Mouse (Mus musculus) neural tube, embryonic 11.5 days (tissue): ENCODE data around the gene Usp21. TPM values are rescaled to one million over a fixed set of nuclear protein-coding genes. Genes with fewer than 3 reads are reported as not detected.
"Not testable (repeated sequence)": the region's sequence is repeated elsewhere in the genome, so short reads cannot be mapped to it uniquely, and the experiment has no call there.

Experiments used
- ATAC-seq: fragments of 200-750 bp; cut with Nextera tagmentation; 2 replicates; pipeline ENCODE4 v1.8.0; 2017; ENCODE audit warnings: moderate number of reproducible peaks, mild to moderate bottlenecking, moderate TSS enrichment, moderate library complexity; ENCODE audit not compliant: insufficient read depth, low FRiP score, low TSS enrichment
- DNase-seq: peaks from one replicate; pipeline ENCODE4 v3.0.0-alpha.2; 2015; ENCODE audit warnings: low spot score
- H3K27ac ChIP-seq: fragments of 300-500 bp; sonication (generic); 2 replicates; pipeline ENCODE4 v1.5.1; 2014; ENCODE audit warnings: low read depth, mild to moderate bottlenecking, low read length
- H3K27me3 ChIP-seq: fragments of 300-500 bp; sonication (generic); 2 replicates; pipeline ENCODE4 v1.6.1; 2014; ENCODE audit warnings: mild to moderate bottlenecking, low read length, mixed read lengths; ENCODE audit not compliant: control insufficient read depth, insufficient read depth
- H3K36me3 ChIP-seq: fragments of 300-500 bp; sonication (generic); 2 replicates; pipeline ENCODE4 v1.6.1; 2014; ENCODE audit warnings: mild to moderate bottlenecking, low read length, moderate library complexity, mixed read lengths; ENCODE audit not compliant: control insufficient read depth, insufficient read depth
- H3K4me1 ChIP-seq: fragments of 300-500 bp; sonication (generic); 2 replicates; pipeline ENCODE4 v1.6.1; 2014; ENCODE audit warnings: low read length, mixed read lengths; ENCODE audit not compliant: control insufficient read depth, insufficient read depth
- H3K4me2 ChIP-seq: fragments of 300-500 bp; sonication (generic); 2 replicates; pipeline ENCODE4 v1.6.1; 2014; ENCODE audit warnings: low read depth, mild to moderate bottlenecking, moderate library complexity
- H3K4me3 ChIP-seq: fragments of 300-500 bp; sonication (generic); 2 replicates; pipeline ENCODE4 v1.5.1; 2014; ENCODE audit warnings: low read depth, low read length
- H3K9ac ChIP-seq: fragments of 300-500 bp; sonication (generic); 2 replicates; pipeline ENCODE4 v1.6.1; 2014; ENCODE audit warnings: mild to moderate bottlenecking, low read length
- H3K9me3 ChIP-seq: fragments of 300-500 bp; sonication (generic); 2 replicates; pipeline ENCODE4 v1.6.1; 2016; ENCODE audit warnings: low read length; ENCODE audit not compliant: control insufficient read depth
- WGBS: fragments of 180-500 bp; shearing (Covaris S2); extraction: QIAGEN DNeasy Blood & Tissue Kit; methylation state at CpG from one replicate; pipeline ENCODE4 v1.1.7; 2014; 5-methylcytosine and 5-hydroxymethylcytosine counted together
- polyA plus RNA-seq: library from polyadenylated mRNA; unstranded; fragments of >200 nt; fragmentation: Nextera tagmentation; extraction: Ambion mirVana; gene quantifications from 2 replicates; pipeline ENCODE4 v1.2.1, GENCODE M21; 2014

Usp21 gene
- polyA plus RNA-seq, 1 experiment from 2014 or later, result 104 TPM

DNA sequence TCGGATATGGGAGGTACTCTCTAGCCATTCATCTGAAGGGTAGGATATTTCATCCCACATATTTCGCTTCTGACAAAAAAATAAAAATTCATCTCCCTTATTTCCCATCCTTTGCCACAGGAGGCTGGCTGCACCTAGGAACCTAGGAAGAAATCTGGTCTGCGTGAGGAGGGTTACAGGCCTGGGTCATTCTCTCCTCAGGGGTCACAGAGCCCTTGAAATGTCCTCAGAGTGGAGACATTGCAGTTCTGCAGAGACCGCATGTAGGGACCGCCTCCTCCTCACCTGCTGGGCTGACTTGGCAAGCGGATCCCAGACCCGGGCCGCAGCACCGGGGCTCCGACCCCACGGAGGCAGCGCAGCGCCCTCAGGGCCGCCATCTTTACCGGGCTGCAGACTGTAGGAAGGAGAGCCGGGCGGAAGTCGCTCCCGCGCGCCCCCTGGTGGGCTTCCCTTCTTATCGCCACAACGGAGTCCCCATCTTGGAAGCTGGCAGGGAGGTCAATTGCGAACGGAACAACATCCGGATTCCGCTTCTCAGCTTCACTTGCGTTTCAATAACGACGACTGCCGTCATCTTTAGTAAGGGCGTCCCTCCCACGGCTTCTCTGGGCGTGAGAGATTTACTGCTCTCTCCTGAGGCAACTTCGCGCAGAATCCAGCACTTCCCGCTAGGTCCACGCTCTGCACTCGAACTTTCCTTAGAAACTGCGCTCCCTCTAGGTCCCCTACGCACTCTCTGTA is 40.9 kb downstream of the Usp21 start:
- 0 out of 2 replicates have a peak overlapping the region, but pooled peaks have one; percentile 42 for H3K27ac ChIP-seq
- no peaks in the 10 kb centered on the region for H3K27me3 ChIP-seq
- under 1% methylated on average over 41 of the region's 41 CpGs for WGBS
- no peaks in the 10 kb centered on the region for H3K36me3 ChIP-seq
- ATAC-seq (peak; percentile 88), DNase-seq (peak; percentile 97)
- peaks cover 30% of the 10 kb centered on the region for H3K4me1 ChIP-seq
- H3K9me3 ChIP-seq, result no peaks in the 10 kb centered on the region
- H3K4me2 ChIP-seq, result peak overlapping the region; percentile 84
- peak overlapping the region; percentile 82 for H3K4me3 ChIP-seq
- peak overlapping the region; percentile 93 for H3K9ac ChIP-seq

DNA sequence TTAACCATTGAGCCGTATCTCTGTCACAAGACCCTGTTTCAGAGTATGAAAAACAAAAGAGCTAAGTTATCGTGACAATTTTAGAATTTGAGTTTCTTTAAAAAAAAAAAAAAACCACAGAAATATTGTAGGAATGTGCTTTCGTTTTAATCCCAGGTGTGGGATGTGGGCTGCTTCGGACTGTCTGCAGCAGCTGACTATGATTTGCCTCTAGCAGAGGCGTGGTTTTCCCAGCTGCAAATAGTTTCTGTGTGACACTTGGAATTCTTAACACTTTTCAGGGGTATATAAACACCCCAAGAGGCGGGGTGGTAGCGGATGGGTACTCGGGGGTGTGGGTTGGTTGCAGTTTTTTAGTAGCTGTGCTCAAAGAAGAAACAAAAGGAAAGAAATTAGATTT is 42.4 kb downstream of the Usp21 start:
- DNase-seq (no peak), ATAC-seq (no peak)
- no peak overlapping the region for H3K9ac ChIP-seq
- no peak overlapping the region for H3K4me2 ChIP-seq
- H3K4me1 ChIP-seq, result peaks cover 17% of the 10 kb centered on the region
- no peak overlapping the region for H3K27ac ChIP-seq
- no peaks in the 10 kb centered on the region for H3K27me3 ChIP-seq
- no peaks in the 10 kb centered on the region for H3K36me3 ChIP-seq
- H3K4me3 ChIP-seq, result no peak overlapping the region; the same call in 1 of the 2 replicates
- H3K9me3 ChIP-seq, result no peaks in the 10 kb centered on the region
- WGBS, result 93% methylated on average over 8 of the region's 8 CpGs

- not testable (repeated sequence) for H3K27ac ChIP-seq, H3K9ac ChIP-seq, ATAC-seq, H3K4me3 ChIP-seq, H3K4me2 ChIP-seq, H3K27me3 ChIP-seq, H3K36me3 ChIP-seq, H3K9me3 ChIP-seq, H3K4me1 ChIP-seq, DNase-seq
- WGBS, result 87% methylated on average over 12 of the region's 12 CpGs
Observed at GRCm38 (mm10) chr1:171241952-171242351, 45.8 kb downstream of the Usp21 start.

DNA sequence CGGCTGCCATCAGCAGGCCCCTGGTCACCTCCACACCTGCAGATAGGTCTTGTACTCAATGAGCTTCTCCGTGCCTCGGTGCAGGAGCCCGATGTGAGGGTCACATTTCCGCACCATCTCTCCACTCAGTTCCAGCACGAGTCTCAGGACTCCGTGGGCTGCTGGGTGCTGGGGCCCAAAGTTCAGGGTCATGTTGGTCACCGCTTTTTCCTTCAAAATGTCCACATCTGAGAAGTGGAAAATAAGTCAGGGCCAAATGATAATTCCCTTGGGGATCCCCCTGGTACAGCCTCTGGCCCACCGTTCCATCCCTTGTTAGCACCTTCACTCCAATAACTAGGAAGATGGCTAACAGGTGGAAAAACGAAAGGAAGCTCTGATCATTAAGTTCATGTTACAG is 46.9 kb downstream of the Usp21 start:
- ATAC-seq (no peak), DNase-seq (no peak)
- WGBS, result 92% methylated on average over 10 of the region's 10 CpGs
- Histone ChIP-seq H3K9ac (no peak overlapping the region), H3K4me1 (peaks cover under 1% of the 10 kb centered on the region; the same call in 1 of the 2 replicates), H3K36me3 (peaks cover 9% of the 10 kb centered on the region), H3K27ac (no peak overlapping the region), H3K4me2 (no peak overlapping the region), H3K4me3 (no peak overlapping the region), H3K9me3 (no peaks in the 10 kb centered on the region), H3K27me3 (no peaks in the 10 kb centered on the region)

DNA sequence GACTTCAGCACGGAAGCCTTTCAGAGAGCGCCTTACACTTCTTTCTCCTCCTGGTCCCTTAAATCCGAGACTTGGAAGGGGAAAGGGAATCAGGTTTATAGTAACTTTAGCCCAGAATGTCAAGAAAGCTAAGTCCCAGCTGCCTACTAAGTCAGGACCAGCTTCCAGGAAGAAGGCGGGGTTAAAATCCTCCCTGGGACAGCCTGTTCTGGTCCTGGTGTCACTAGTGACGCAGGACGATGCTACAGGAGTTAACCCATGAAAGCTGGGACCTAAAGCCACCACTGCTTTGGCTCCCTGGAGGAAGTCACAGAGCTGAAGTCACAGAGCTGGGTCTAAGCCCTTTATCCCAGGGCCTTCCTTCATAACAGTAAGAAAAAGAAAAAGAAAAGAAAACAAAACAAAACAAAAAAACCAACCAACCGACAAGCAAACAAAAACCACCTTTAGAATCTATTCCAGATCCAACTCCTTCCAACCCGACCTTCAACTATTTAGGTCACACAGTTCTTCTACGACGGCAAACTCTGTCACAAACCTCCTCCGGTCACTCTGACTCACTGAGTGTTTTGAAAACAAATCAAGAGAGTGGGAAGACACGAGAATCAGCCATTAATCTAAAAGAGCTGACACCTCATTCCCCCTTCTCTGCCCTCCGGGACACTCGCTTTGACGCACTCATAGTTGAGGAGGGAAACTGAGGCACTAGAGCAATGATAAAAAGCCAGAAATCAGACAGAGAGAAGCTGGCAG is 47.6 kb downstream of the Usp21 start:
- Histone ChIP-seq H3K9me3 (no peaks in the 10 kb centered on the region), H3K4me3 (no peak overlapping the region), H3K36me3 (peaks cover 11% of the 10 kb centered on the region), H3K4me1 (no peaks in the 10 kb centered on the region), H3K9ac (no peak overlapping the region), H3K27ac (no peak overlapping the region), H3K4me2 (no peak overlapping the region), H3K27me3 (no peaks in the 10 kb centered on the region)
- ATAC-seq (no peak), DNase-seq (no peak)
- 87% methylated on average over 15 of the region's 15 CpGs for WGBS

- Histone ChIP-seq H3K4me2 (no peak overlapping the region), H3K4me3 (no peak overlapping the region), H3K9ac (no peak overlapping the region), H3K9me3 (no peaks in the 10 kb centered on the region), H3K27ac (no peak overlapping the region), H3K27me3 (no peaks in the 10 kb centered on the region), H3K4me1 (no peaks in the 10 kb centered on the region), H3K36me3 (peaks cover 19% of the 10 kb centered on the region)
- DNase-seq (peak; percentile 71), ATAC-seq (no peak)
- WGBS, result 74% methylated on average over 14 of the region's 14 CpGs
Observed at GRCm38 (mm10) chr1:171238463-171238862, 49.3 kb downstream of the Usp21 start.

DNA sequence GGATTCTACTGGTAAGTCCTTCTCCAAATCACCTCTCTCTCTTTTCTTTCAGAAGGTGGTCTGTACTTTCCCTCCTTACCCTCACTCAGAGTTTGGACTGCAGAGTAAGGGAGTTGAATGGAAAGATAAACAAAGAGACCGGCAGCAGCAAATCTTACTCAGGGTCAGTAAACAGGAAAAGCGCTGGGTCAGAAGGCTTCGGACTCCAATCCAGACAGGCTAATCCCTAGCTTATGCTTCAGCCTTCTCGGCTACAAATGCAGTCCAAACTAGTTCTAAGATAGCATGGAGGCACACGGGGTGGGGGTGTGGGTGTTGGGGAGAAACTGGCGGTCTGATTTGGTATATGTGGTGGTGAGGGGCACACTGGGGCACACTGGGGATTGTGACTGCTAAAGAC is 50.4 kb downstream of the Usp21 start:
- DNase-seq (no peak), ATAC-seq (no peak)
- Histone ChIP-seq H3K4me3 (no peak overlapping the region), H3K9ac (no peak overlapping the region), H3K4me1 (no peaks in the 10 kb centered on the region), H3K4me2 (no peak overlapping the region), H3K9me3 (no peaks in the 10 kb centered on the region), H3K27me3 (no peaks in the 10 kb centered on the region), H3K36me3 (peaks cover 19% of the 10 kb centered on the region), H3K27ac (no peak overlapping the region)
- 90% methylated on average over 6 of the region's 6 CpGs for WGBS

GRCm38 (mm10) chr1:171235791-171236190 is 52.0 kb downstream of the Usp21 start:
- 87% methylated on average over 4 of the region's 4 CpGs for WGBS
- Histone ChIP-seq H3K4me3 (no peak overlapping the region), H3K9me3 (no peaks in the 10 kb centered on the region), H3K4me1 (no peaks in the 10 kb centered on the region), H3K4me2 (no peak overlapping the region), H3K27ac (no peak overlapping the region), H3K9ac (no peak overlapping the region), H3K27me3 (no peaks in the 10 kb centered on the region), H3K36me3 (peaks cover 19% of the 10 kb centered on the region)
- DNase-seq, result no peak
- ATAC-seq, result no peak

DNA sequence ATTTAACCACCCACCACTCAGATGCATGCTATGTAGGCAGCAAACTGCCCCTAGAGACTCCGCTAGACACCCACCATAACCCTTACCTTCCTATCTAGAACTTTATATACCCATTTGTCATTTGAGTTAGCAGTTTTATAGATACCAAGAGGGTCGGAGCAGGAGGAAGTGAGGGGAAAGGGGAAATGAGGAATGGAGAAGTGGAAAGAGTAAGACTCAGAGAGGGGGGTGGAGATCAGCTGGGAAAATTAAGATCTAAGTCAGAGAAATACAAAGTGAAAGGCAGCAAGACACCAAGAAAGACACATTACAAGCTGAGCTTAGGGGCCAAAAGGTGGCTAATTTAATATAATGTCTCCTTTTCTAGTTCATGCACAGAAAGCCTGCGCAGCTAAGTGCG is 53.3 kb downstream of the Usp21 start:
- Histone ChIP-seq H3K27ac (no peak overlapping the region), H3K9me3 (no peaks in the 10 kb centered on the region), H3K4me1 (no peaks in the 10 kb centered on the region), H3K4me3 (no peak overlapping the region), H3K36me3 (peaks cover 19% of the 10 kb centered on the region), H3K9ac (no peak overlapping the region), H3K4me2 (no peak overlapping the region), H3K27me3 (no peaks in the 10 kb centered on the region)
- WGBS, result 91% methylated on average over 4 of the region's 4 CpGs
- DNase-seq, result no peak
- no peak for ATAC-seq
